Mouse (Mus musculus): Measurements from ENCODE around the gene Rtn4. TPM values are rescaled to one million over a fixed set of nuclear protein-coding genes. Genes with fewer than 3 reads are reported as not detected.

The Rtn4 gene
- polyA plus RNA-seq, 1 experiment from 2014 or later = 93.2 TPM

DNA sequence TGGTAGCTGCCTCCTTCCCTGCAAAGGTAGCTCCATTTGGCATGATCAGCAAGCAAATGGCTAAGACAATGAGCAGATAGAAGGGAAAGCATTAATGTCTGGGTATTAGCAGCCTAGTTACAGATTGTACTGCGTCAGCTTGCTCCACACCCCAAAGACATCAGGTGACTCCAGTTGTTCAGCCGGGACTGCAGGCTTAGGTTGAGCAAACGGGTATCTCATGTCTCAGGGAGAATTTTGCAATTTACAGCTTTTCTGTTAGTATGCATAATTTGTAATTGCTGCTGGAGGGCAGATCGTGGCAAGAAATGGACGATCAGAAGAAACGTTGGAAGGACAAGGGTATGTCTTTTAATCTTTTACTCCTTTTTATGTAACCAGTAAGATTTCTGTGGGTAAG lies 25.8 kb downstream of the Rtn4 start:
- H3K27me3 ChIP-seq (replicated peaks; ENCODE audit: control insufficient read depth, insufficient read depth, low read length) = no peaks in the 10 kb centered on the region
- 31% methylated on average over 6 of the region's 6 CpGs for WGBS
- DNase-seq (ENCODE audit: low spot score) (peak; percentile 68), ATAC-seq (ENCODE audit: low read depth) (peak; percentile 86)
- 0 out of 2 replicates have a peak overlapping the region, but pooled peaks have one; percentile 3 for H3K4me3 ChIP-seq (ENCODE audit: low read depth, low read length)
- H3K36me3 ChIP-seq (ENCODE audit: control insufficient read depth, insufficient read depth, low read length) = 0 out of 2 replicates have a peak, but pooled peaks cover 5% of the 10 kb centered on the region
- H3K4me1 ChIP-seq (ENCODE audit: control insufficient read depth, insufficient read depth, low read length) = peaks cover 11% of the 10 kb centered on the region
- peak overlapping the region; percentile 26 for H3K4me2 ChIP-seq (ENCODE audit: low read depth, low read length)
- H3K9ac ChIP-seq (ENCODE audit: low read depth, low read length) = no peak overlapping the region
- H3K27ac ChIP-seq (replicated peaks; ENCODE audit: low read depth, low read length) = no peak overlapping the region; the same call in 1 of the 2 replicates
- H3K9me3 ChIP-seq (ENCODE audit: control insufficient read depth, low read length) = no peaks in the 10 kb centered on the region

DNA sequence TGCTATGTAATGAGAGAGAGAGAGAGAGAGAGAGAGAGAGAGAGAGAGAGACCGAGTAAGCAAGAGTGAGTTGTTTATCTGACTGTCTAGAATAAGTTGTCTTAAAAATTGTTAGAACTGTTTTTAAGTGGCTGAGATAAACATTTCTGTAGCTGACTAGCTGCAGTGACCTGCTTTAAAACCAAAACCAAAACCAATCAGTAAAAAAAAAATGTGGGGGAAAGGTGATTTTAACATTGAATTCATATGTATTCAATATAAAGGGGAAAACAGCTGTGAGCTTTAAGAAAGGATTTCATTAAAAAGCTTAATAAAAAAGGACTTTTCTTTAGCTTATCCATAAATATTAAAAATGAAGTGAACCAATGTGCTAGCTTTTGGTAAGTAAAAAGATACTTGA lies 26.9 kb downstream of the Rtn4 start:
- ATAC-seq (ENCODE audit: low read depth) (no peak), DNase-seq (ENCODE audit: low spot score) (no peak)
- Histone ChIP-seq H3K9me3 (ENCODE audit: control insufficient read depth, low read length) (no peaks in the 10 kb centered on the region), H3K4me2 (ENCODE audit: low read depth, low read length) (no peak overlapping the region), H3K27ac (replicated peaks; ENCODE audit: low read depth, low read length) (no peak overlapping the region), H3K36me3 (ENCODE audit: control insufficient read depth, insufficient read depth, low read length) (no peaks in the 10 kb centered on the region), H3K9ac (ENCODE audit: low read depth, low read length) (no peak overlapping the region), H3K4me1 (ENCODE audit: control insufficient read depth, insufficient read depth, low read length) (peaks cover 11% of the 10 kb centered on the region), H3K4me3 (ENCODE audit: low read depth, low read length) (no peak overlapping the region), H3K27me3 (replicated peaks; ENCODE audit: control insufficient read depth, insufficient read depth, low read length) (no peaks in the 10 kb centered on the region)
- 62% methylated on average over 1 of the region's 1 CpGs for WGBS

DNA sequence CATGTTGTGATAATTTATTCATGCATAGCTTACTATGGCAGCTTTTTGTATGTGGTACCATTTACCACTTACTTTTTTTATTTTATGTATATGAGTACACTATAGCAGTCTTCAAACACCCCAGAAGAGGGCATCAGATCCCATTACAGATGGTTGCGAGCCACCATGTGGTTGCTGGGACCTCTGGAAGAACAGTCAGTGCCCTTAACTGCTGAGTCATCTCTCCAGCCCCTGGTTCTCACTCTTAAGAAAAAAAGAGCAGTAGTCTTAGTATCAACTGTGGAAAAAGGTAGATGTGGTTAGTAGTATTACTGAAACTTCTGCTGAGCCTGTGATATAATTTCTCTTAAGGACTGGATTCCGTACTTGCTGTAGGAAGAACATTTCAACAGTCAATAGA lies 31.5 kb downstream of the Rtn4 start:
- Histone ChIP-seq H3K27me3 (replicated peaks; ENCODE audit: control insufficient read depth, insufficient read depth, low read length) (no peaks in the 10 kb centered on the region), H3K4me3 (ENCODE audit: low read depth, low read length) (no peak overlapping the region), H3K27ac (replicated peaks; ENCODE audit: low read depth, low read length) (no peak overlapping the region), H3K9me3 (ENCODE audit: control insufficient read depth, low read length) (no peaks in the 10 kb centered on the region), H3K4me2 (ENCODE audit: low read depth, low read length) (no peak overlapping the region), H3K9ac (ENCODE audit: low read depth, low read length) (no peak overlapping the region), H3K36me3 (ENCODE audit: control insufficient read depth, insufficient read depth, low read length) (no peaks in the 10 kb centered on the region), H3K4me1 (ENCODE audit: control insufficient read depth, insufficient read depth, low read length) (peaks cover under 1% of the 10 kb centered on the region; the same call in 1 of the 2 replicates)
- WGBS = 87% methylated on average over 2 of the region's 2 CpGs
- ATAC-seq (ENCODE audit: low read depth) (no peak), DNase-seq (ENCODE audit: low spot score) (no peak)

DNA sequence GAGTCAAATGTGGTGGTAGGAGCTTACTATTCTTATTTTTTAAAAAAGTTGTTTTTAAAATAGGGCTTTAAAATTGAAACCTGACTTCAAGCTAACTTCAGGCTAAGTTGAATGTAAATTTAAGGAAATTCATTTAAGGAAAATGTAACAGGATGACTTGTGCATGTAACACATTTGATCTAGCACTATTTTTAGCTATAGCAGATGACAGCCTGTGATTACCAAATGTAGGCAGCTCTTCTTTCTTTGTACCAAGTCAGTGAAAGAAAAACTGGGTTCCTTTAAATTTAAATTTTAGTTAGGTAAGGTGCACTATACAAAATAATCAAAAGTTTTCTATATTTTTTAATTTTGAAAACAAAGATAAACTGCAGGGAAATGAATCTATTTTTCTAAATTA lies 32.4 kb downstream of the Rtn4 start:
- H3K27ac ChIP-seq (replicated peaks; ENCODE audit: low read depth, low read length) = no peak overlapping the region
- no peaks in the 10 kb centered on the region for H3K4me1 ChIP-seq (ENCODE audit: control insufficient read depth, insufficient read depth, low read length)
- H3K4me2 ChIP-seq (ENCODE audit: low read depth, low read length) = no peak overlapping the region
- ATAC-seq (ENCODE audit: low read depth) (no peak), DNase-seq (ENCODE audit: low spot score) (no peak)
- H3K36me3 ChIP-seq (ENCODE audit: control insufficient read depth, insufficient read depth, low read length) = no peaks in the 10 kb centered on the region
- no peak overlapping the region for H3K4me3 ChIP-seq (ENCODE audit: low read depth, low read length)
- H3K9me3 ChIP-seq (ENCODE audit: control insufficient read depth, low read length) = no peaks in the 10 kb centered on the region
- no peak overlapping the region for H3K9ac ChIP-seq (ENCODE audit: low read depth, low read length)
- H3K27me3 ChIP-seq (replicated peaks; ENCODE audit: control insufficient read depth, insufficient read depth, low read length) = no peaks in the 10 kb centered on the region

DNA sequence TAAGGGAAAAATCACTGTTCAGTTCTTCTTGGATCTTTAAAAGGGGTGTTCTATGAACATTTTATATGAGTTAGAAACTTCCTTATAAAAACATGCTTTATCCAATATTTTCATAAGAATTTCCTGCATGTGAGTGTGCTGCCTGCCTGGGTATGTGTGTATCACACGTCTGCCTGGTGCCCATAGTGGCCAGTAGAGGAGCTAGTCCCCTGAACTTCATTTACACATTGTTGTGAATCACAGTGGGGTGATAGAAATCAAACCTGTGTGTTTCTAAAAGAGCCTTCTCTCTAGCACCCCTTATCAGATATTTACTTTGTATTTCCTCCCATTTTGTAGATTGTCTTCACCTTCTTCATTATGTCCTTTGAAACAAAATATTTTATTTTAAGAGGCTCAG lies 32.9 kb downstream of the Rtn4 start:
- no peaks in the 10 kb centered on the region for H3K27me3 ChIP-seq (replicated peaks; ENCODE audit: control insufficient read depth, insufficient read depth, low read length)
- H3K9me3 ChIP-seq (ENCODE audit: control insufficient read depth, low read length) = no peaks in the 10 kb centered on the region
- no peak overlapping the region for H3K4me2 ChIP-seq (ENCODE audit: low read depth, low read length)
- H3K4me1 ChIP-seq (ENCODE audit: control insufficient read depth, insufficient read depth, low read length) = no peaks in the 10 kb centered on the region
- no peak overlapping the region for H3K4me3 ChIP-seq (ENCODE audit: low read depth, low read length)
- WGBS = 66% methylated on average over 1 of the region's 1 CpGs
- H3K9ac ChIP-seq (ENCODE audit: low read depth, low read length) = no peak overlapping the region
- no peak overlapping the region for H3K27ac ChIP-seq (replicated peaks; ENCODE audit: low read depth, low read length)
- ATAC-seq (ENCODE audit: low read depth) (no peak), DNase-seq (ENCODE audit: low spot score) (no peak)
- no peaks in the 10 kb centered on the region for H3K36me3 ChIP-seq (ENCODE audit: control insufficient read depth, insufficient read depth, low read length)

DNA sequence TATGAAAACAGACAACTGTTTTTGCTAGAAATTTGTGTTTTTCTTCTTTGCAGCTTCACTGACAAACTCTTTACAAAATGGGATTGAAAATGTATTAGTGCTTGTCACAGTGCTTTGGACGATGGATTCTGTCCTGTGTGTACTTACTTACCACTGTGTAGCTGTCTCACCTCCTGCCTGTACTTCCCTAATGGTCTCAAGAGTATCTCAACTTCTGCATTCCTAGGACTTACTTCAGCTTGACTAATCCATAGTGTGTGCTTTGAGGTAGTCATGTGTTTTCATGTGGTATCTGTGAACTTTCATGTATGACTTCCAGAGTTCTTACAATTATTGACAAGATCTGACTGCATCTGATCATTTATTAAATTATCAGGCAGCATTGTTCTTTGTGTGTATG lies 35.2 kb downstream of the Rtn4 start:
- no peak overlapping the region for H3K27ac ChIP-seq (replicated peaks; ENCODE audit: low read depth, low read length)
- H3K9ac ChIP-seq (ENCODE audit: low read depth, low read length) = no peak overlapping the region
- H3K4me1 ChIP-seq (ENCODE audit: control insufficient read depth, insufficient read depth, low read length) = no peaks in the 10 kb centered on the region
- H3K4me2 ChIP-seq (ENCODE audit: low read depth, low read length) = no peak overlapping the region
- WGBS = 75% methylated on average over 1 of the region's 1 CpGs
- no peaks in the 10 kb centered on the region for H3K36me3 ChIP-seq (ENCODE audit: control insufficient read depth, insufficient read depth, low read length)
- no peak overlapping the region for H3K4me3 ChIP-seq (ENCODE audit: low read depth, low read length)
- no peaks in the 10 kb centered on the region for H3K9me3 ChIP-seq (ENCODE audit: control insufficient read depth, low read length)
- no peaks in the 10 kb centered on the region for H3K27me3 ChIP-seq (replicated peaks; ENCODE audit: control insufficient read depth, insufficient read depth, low read length)
- ATAC-seq (ENCODE audit: low read depth) (no peak), DNase-seq (ENCODE audit: low spot score) (no peak)

DNA sequence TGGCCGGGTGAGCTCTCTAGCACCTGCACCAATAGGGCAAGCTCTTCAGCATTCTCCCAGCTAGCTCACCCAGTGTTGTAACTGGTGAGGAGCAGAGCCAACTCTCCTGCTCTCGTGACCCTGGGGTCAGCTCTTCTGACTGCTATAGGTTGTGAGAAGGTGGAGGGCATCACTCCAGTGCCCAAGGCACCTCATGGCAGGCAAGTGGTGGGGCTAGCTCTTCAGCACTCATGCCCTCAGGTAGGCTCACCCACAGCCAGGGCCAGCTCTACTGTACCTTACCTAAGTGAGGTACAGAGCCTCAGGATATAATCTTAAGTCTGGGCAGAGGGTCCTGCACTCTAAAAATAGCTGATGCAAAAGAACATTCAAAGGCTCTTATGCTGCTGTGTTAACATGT lies 47.0 kb downstream of the Rtn4 start:
- peaks cover 62% of the 10 kb centered on the region; the same call in 1 of the 2 replicates for H3K36me3 ChIP-seq (ENCODE audit: control insufficient read depth, insufficient read depth, low read length)
- 83% methylated on average over 2 of the region's 2 CpGs for WGBS
- no peaks in the 10 kb centered on the region for H3K27me3 ChIP-seq (replicated peaks; ENCODE audit: control insufficient read depth, insufficient read depth, low read length)
- DNase-seq (ENCODE audit: low spot score) (no peak), ATAC-seq (ENCODE audit: low read depth) (no peak)
- no peaks in the 10 kb centered on the region for H3K4me1 ChIP-seq (ENCODE audit: control insufficient read depth, insufficient read depth, low read length)
- no peaks in the 10 kb centered on the region for H3K9me3 ChIP-seq (ENCODE audit: control insufficient read depth, low read length)
- no peak overlapping the region for H3K9ac ChIP-seq (ENCODE audit: low read depth, low read length)
- no peak overlapping the region for H3K27ac ChIP-seq (replicated peaks; ENCODE audit: low read depth, low read length)
- no peak overlapping the region for H3K4me2 ChIP-seq (ENCODE audit: low read depth, low read length)
- H3K4me3 ChIP-seq (ENCODE audit: low read depth, low read length) = no peak overlapping the region

DNA sequence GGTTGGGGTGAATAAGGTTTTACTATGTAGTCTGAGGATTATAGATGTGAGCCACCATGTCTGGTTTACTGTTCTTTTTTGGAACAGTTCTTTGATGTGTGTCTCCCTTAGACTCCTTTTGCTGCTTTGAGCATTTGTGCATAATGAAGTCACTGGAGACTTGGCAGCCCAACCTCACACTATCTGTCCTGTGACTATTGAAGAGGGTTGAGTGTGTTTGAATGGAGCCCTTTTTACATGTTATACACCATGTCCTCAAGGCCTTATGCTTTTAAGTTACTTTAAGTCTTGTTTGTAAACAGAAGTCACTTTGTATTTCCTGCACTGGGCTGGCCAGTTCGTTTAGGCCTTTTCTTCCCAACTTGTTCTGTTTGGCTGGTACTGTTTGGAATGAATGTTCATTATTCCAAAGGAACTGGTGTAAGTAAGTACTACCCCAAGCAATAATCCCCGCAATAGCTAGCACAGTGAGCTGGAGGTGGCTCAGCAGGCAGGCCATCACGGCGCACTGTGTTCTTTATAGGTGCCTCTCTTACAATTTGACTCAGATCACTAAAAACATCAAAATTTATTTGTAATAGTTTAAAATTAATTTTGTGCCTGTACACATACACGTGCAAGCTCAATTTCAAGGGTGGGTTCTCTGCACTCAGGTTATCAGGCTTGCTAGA lies 52.1 kb downstream of the Rtn4 start:
- Histone ChIP-seq H3K4me3 (ENCODE audit: low read depth, low read length) (no peak overlapping the region), H3K9ac (ENCODE audit: low read depth, low read length) (no peak overlapping the region), H3K27me3 (replicated peaks; ENCODE audit: control insufficient read depth, insufficient read depth, low read length) (no peaks in the 10 kb centered on the region), H3K36me3 (ENCODE audit: control insufficient read depth, insufficient read depth, low read length) (peaks cover 62% of the 10 kb centered on the region), H3K9me3 (ENCODE audit: control insufficient read depth, low read length) (no peaks in the 10 kb centered on the region), H3K27ac (replicated peaks; ENCODE audit: low read depth, low read length) (no peak overlapping the region), H3K4me1 (ENCODE audit: control insufficient read depth, insufficient read depth, low read length) (no peaks in the 10 kb centered on the region), H3K4me2 (ENCODE audit: low read depth, low read length) (no peak overlapping the region)
- DNase-seq (ENCODE audit: low spot score) (no peak), ATAC-seq (ENCODE audit: low read depth) (peak; percentile 20; the same call in 1 of the 2 replicates)
- WGBS = 90% methylated on average over 5 of the region's 5 CpGs

DNA sequence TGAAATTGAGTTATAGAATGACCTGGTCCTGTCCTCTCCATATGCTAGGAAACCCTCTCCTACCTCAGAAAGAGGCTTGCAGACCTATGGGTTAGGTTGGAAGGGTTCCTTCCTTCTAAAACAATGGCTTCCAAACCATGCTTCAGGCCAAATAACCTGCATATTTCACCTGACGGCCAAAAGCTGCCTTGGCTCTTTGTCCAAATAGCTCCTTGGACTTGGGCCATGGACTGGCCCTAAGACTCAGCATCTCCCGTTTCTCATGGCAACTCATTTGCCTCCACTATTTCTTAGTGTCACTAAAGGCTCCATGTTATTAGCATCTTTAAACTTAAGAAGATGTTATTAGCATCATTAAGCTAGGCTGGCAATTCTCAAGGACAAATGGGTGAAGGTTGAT lies 52.8 kb downstream of the Rtn4 start:
- Histone ChIP-seq H3K27me3 (replicated peaks; ENCODE audit: control insufficient read depth, insufficient read depth, low read length) (no peaks in the 10 kb centered on the region), H3K27ac (replicated peaks; ENCODE audit: low read depth, low read length) (no peak overlapping the region), H3K36me3 (ENCODE audit: control insufficient read depth, insufficient read depth, low read length) (peaks cover 62% of the 10 kb centered on the region), H3K4me1 (ENCODE audit: control insufficient read depth, insufficient read depth, low read length) (no peaks in the 10 kb centered on the region), H3K9me3 (ENCODE audit: control insufficient read depth, low read length) (no peaks in the 10 kb centered on the region), H3K4me3 (ENCODE audit: low read depth, low read length) (no peak overlapping the region), H3K9ac (ENCODE audit: low read depth, low read length) (no peak overlapping the region), H3K4me2 (ENCODE audit: low read depth, low read length) (no peak overlapping the region)
- WGBS = 65% methylated on average over 2 of the region's 2 CpGs
- ATAC-seq (ENCODE audit: low read depth) = no peak
- no peak for DNase-seq (ENCODE audit: low spot score)
